Mouse (Mus musculus) telencephalon, adult 2 months (tissue): ENCODE data around the gene Myo1h.

Source experiments
- DNase-seq: peaks from one replicate; pipeline ENCODE4 v3.0.0-alpha.2; 2011; ENCODE audit warnings: low read depth, low spot score

Myo1h gene

GRCm38 (mm10) chr5:114288874-114289273 lies at the start of gene Myo1h:
Gene Myo1h (plus strand): TSS chr5:114289166.
- DNase-seq = no peak

- no peak for DNase-seq
Measured at GRCm38 (mm10) chr5:114239737-114240136, 49.2 kb upstream of the Myo1h start.

GRCm38 (mm10) chr5:114246465-114246864 lies 42.5 kb upstream of the Myo1h start:
- no peak for DNase-seq

GRCm38 (mm10) chr5:114248174-114248589 lies 40.8 kb upstream of the Myo1h start:
- DNase-seq = peak; percentile 9

GRCm38 (mm10) chr5:114259495-114259894 lies 29.5 kb upstream of the Myo1h start:
- DNase-seq = no peak

- no peak for DNase-seq
Measured at GRCm38 (mm10) chr5:114261494-114261893, 27.5 kb upstream of the Myo1h start.

- DNase-seq = no peak
Measured at GRCm38 (mm10) chr5:114264030-114264459, 24.9 kb upstream of the Myo1h start.

- no peak for DNase-seq
Measured at GRCm38 (mm10) chr5:114264791-114265190, 24.2 kb upstream of the Myo1h start.

GRCm38 (mm10) chr5:114268646-114269045 lies 20.3 kb upstream of the Myo1h start:
- no peak for DNase-seq

GRCm38 (mm10) chr5:114269499-114269898 lies 19.5 kb upstream of the Myo1h start:
- no peak for DNase-seq

GRCm38 (mm10) chr5:114269984-114270383 lies 19.0 kb upstream of the Myo1h start:
- DNase-seq = no peak

GRCm38 (mm10) chr5:114273693-114274402 lies 15.1 kb upstream of the Myo1h start, which contains the start of gene Foxn4:
Gene Foxn4 (minus strand): TSS chr5:114273807.
- no peak for DNase-seq

- no peak for DNase-seq
Measured at GRCm38 (mm10) chr5:114275339-114275738, 13.6 kb upstream of the Myo1h start.

GRCm38 (mm10) chr5:114275991-114276390 lies 13.0 kb upstream of the Myo1h start:
- no peak for DNase-seq

GRCm38 (mm10) chr5:114279382-114280143 lies 9.4 kb upstream of the Myo1h start:
- DNase-seq = no peak

GRCm38 (mm10) chr5:114282346-114282745 lies 6.6 kb upstream of the Myo1h start:
- no peak for DNase-seq

GRCm38 (mm10) chr5:114284604-114285397 lies 4.2 kb upstream of the Myo1h start:
- no peak for DNase-seq

- peak; percentile 19 for DNase-seq
Measured at GRCm38 (mm10) chr5:114285398-114285700, 3.6 kb upstream of the Myo1h start.

GRCm38 (mm10) chr5:114286102-114286501 lies 2.9 kb upstream of the Myo1h start:
- DNase-seq = no peak

- DNase-seq = no peak
Measured at GRCm38 (mm10) chr5:114286872-114287571, 1.9 kb upstream of the Myo1h start.

- no peak for DNase-seq
Measured at GRCm38 (mm10) chr5:114288396-114288795, 570 bp upstream of the Myo1h start.

- DNase-seq = peak; percentile 9
Measured at GRCm38 (mm10) chr5:114290004-114290403, 1.0 kb downstream of the Myo1h start.
